Mouse (Mus musculus) left cerebral cortex, adult 2 months (tissue): ENCODE data around the gene Eed. TPM values are rescaled to one million over a fixed set of nuclear protein-coding genes. Genes with fewer than 3 reads are reported as not detected.

Experiments used
- DNase-seq, 2 experiments: peaks; one replicate each; pipeline ENCODE4 v3.0.0; 2021 to 2022; ENCODE audit warnings: low spot score in 2 of 2, mixed read lengths in 1 of 2; ENCODE audit errors: extremely low spot score in 1 of 2
- H3K27ac ChIP-seq: fragments of 200-600 bp; 2 replicates; pipeline ENCODE4 v1.8.1; 2022
- H3K4me3 ChIP-seq: fragments of 200-600 bp; 2 replicates; pipeline ENCODE4 v1.8.1; 2022
- CTCF ChIP-seq: fragments of 200-600 bp; IDR thresholded peaks from 2 replicates; pipeline ENCODE4 v1.8.1; 2022; ENCODE audit warnings: antibody characterized with exemption, mild to moderate bottlenecking, moderate library complexity
- intact Hi-C: fragments of 180-260 bp; cut with DNase I; formaldehyde crosslinking; loops from one replicate; pipeline ENCODE4 v1.15.1; 2025
- total RNA-seq, 2 experiments: library from RNA; stranded (reverse); gene quantifications; 2 replicates each; pipeline ENCODE4 v1.2.3; 2021

Gene Eed
- total RNA-seq, 2 experiments from 2014 or later = 38.4 to 41.4 TPM

- no peak overlapping the region; the same call in 1 of the 2 replicates for H3K27ac ChIP-seq
- DNase-seq = no peak
- intact Hi-C loops = no loop called here
- peak overlapping the region; percentile 79 for H3K4me3 ChIP-seq
- TF ChIP-seq CTCF = no peak
These were observed 41.1 kb downstream of the Eed start for GRCm38 (mm10) chr7:89939497-89940353.

GRCm38 (mm10) chr7:89923441-89924180 is 57.2 kb downstream of the Eed start:
- intact Hi-C loops = no loop called here
- TF ChIP-seq CTCF = no peak
- peak in 1 of 2 experiments; percentile 49 for DNase-seq
- Histone ChIP-seq H3K27ac (no peak overlapping the region), H3K4me3 (no peak overlapping the region)

GRCm38 (mm10) chr7:89917776-89918175 is 63.0 kb downstream of the Eed start:
- Histone ChIP-seq H3K4me3 (no peak overlapping the region), H3K27ac (peak overlapping the region; percentile 19; the same call in 1 of the 2 replicates)
- intact Hi-C loops = no loop called here
- no peak for DNase-seq
- TF ChIP-seq CTCF = no peak

- DNase-seq = no peak
- no peak for TF ChIP-seq CTCF
- Histone ChIP-seq H3K27ac (no peak overlapping the region), H3K4me3 (no peak overlapping the region)
- intact Hi-C loops = no loop called here
These were observed 64.1 kb downstream of the Eed start for GRCm38 (mm10) chr7:89916711-89917110.

DNA sequence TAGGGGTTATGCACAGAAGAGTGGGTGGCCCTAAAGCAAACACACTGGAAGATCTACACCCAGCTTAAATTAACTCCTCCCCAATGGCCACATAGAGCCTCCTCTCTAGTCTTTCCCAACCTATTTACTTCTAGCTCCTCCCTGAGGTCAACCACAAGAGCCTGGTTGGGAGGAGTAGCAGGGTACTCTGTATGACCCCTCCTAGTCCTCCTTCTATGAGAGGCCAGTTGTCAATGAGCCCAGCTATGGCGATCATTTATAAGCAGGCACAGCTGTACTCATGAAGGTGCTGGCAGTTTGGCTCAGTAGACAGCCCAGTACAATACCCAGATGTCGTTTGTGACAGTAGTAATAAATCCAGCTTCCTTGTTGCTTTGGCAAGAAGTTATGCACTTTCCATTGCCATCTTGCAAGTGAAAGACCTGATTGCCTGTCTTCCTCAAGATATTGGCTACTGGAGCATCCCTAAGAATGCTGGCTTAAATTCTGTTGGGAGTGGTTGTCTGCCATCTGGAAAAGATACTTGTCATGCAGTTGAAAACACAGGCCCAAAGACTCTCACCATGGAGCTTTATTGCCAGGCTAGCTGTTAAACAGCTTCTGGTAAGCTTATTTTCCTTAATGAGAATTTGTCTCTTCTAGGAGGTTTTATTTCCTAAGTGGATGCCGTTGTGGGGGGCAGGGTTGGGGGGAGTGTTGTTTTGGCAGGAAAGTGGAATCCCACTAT is 67.2 kb downstream of the Eed start:
- intact Hi-C loops = no loop called here
- no peak for TF ChIP-seq CTCF
- Histone ChIP-seq H3K4me3 (no peak overlapping the region), H3K27ac (no peak overlapping the region)
- no peak for DNase-seq

DNA sequence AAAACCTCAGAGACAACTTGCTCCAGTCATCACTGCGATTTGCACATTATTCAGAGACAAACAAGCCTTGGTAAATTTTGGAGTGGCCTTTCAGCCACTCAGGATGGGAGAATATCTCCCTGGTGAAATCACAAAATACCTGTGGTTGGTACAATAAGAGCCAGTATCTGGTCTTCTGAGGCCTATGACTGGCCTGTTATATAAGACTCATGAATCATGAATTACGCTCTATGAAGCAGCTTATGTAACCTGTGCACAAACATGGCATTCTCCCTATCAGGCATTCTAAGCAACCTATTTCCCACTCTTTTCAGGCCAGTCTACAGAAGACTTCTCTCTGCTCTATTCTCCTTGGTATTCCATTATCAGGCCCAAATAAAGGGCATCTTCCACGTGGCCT is 68.4 kb downstream of the Eed start:
- no peak for TF ChIP-seq CTCF
- intact Hi-C loops = no loop called here
- no peak for DNase-seq
- no peak overlapping the region; the same call in 1 of the 2 replicates for H3K27ac ChIP-seq
- no peak overlapping the region for H3K4me3 ChIP-seq

DNA sequence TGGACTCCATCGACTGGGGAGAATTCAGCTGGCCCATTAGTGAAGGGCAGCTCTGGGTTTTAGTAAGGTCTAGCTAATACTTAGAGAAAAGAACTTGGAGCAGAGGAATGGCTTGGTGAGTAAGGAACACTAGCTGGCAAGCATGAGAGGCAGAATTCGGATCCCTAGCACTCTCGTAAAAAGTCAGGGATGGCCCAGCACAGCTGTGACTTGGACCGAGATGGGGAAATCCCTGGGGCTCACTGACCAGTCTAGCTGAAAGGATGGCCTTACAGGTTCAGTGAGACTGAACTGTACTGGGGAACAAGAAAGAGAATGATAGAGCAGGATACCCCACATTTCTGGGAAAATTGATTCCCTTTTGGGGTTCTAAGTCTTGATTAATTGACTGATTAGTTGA is 71.1 kb downstream of the Eed start:
- DNase-seq = no peak
- intact Hi-C loops = loop anchor here (2.0 to 5.0 kb wide), 2 partner anchors 407 to 433 kb away; no protein-coding TSS in a partner anchor
- no peak for TF ChIP-seq CTCF

DNA sequence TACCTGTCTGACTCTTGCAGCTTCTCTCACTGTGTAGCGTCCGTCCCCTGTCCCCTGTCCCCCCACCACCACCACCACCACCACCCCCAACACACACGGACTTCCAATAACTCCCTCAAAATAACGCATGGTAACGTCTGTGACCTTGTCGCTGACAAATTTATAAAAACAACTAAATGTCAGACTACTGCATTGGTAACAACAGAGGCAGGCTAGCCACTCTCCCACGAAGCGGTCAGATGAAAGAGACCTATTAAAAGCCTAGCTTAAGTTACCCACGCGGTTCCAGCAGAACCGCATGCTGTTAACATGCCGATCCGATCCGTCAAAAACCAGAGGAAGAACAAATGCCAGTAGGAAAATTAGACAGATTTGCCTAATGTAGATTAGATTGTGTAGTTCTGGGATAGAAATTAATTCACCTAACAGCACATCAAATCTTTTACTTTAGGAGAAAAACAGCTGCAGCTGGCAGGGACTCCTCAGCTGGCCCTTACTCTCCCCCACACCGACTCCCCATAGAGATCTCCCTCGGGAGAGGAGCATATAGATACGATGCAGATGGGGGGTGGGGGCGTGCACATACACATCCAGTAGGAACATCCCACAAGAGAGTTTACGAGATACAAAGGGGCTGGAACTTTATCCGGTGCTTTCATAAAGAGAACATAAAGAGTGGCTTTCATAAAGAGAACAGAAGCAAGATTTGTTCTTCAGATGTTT is 71.7 kb downstream of the Eed start:
- intact Hi-C loops = loop anchor here (2.0 to 5.0 kb wide), 2 partner anchors 407 to 432 kb away; no protein-coding TSS in a partner anchor
- no peak overlapping the region for H3K4me3 ChIP-seq
- no peak overlapping the region for H3K27ac ChIP-seq
- no peak for TF ChIP-seq CTCF
- no peak for DNase-seq

More for the DNA sequence above, 71.1 kb downstream of the Eed start:
- Histone ChIP-seq H3K4me3 (no peak overlapping the region), H3K27ac (no peak overlapping the region)

DNA sequence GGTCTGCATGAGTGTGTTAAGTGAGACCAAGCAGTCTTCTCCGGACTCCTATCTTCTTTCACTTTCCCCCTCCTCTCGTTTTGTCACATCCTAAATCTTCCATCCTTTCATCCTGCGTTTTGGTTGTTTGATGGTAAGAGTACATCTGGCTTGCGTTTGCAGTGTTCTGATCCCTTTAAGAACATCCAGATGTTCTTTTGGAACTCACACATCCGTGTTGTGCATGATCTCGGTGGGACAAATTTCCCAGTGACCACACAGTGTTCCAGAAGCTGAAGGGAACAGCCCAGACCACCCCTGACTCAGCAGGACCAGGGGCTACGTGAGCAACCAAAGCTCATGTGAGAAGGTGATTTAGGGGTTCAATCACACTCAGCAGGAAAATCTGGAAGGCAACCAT is 72.4 kb downstream of the Eed start:
- Histone ChIP-seq H3K4me3 (no peak overlapping the region), H3K27ac (no peak overlapping the region)
- TF ChIP-seq CTCF = no peak
- intact Hi-C loops = loop anchor here (2.0 to 5.0 kb wide), 2 partner anchors 406 to 432 kb away; no protein-coding TSS in a partner anchor
- no peak for DNase-seq

GRCm38 (mm10) chr7:89907950-89908349 is 72.8 kb downstream of the Eed start:
- Histone ChIP-seq H3K27ac (no peak overlapping the region), H3K4me3 (no peak overlapping the region)
- intact Hi-C loops = loop anchor here (2.0 to 5.0 kb wide), 2 partner anchors 406 to 431 kb away; no protein-coding TSS in a partner anchor
- TF ChIP-seq CTCF = peak; percentile 98
- peak; percentile 69 to 73 for DNase-seq

Other genes starting within 250 kb of the Eed start
- gene Ccdc81, start 77.4 kb downstream of the Eed start, total RNA-seq = under 1 TPM; 0.57 to 0.70 TPM
- gene Hikeshi, start 39.8 kb downstream of the Eed start, total RNA-seq = 10 to 100 TPM; 83.9 to 85.3 TPM
- 100 to 1,000 TPM; 143 to 144 TPM for gene Picalm, start 149.2 kb upstream of the Eed start, total RNA-seq